Mouse (Mus musculus) kidney, embryonic 14.5 days (tissue): ENCODE data around the gene Htra1. TPM values are rescaled to one million over a fixed set of nuclear protein-coding genes. Genes with fewer than 3 reads are reported as not detected.

Experiments
- ATAC-seq: fragments of 200-750 bp; cut with Nextera tagmentation; 2 replicates; pipeline ENCODE4 v1.8.0; 2017; ENCODE audit warnings: moderate number of reproducible peaks, mild to moderate bottlenecking, moderate TSS enrichment, moderate library complexity; ENCODE audit not compliant: low FRiP score, low TSS enrichment
- H3K27ac ChIP-seq: fragments of 300-500 bp; sonication (generic); 2 replicates; pipeline ENCODE4 v1.5.1; 2014; ENCODE audit warnings: low read depth, mild to moderate bottlenecking, low read length, moderate library complexity, mixed read lengths
- H3K27me3 ChIP-seq: fragments of 300-500 bp; sonication (generic); 2 replicates; pipeline ENCODE4 v1.6.1; 2014; ENCODE audit warnings: mild to moderate bottlenecking, low read length; ENCODE audit not compliant: control insufficient read depth, insufficient read depth
- H3K36me3 ChIP-seq: fragments of 300-500 bp; sonication (generic); 2 replicates; pipeline ENCODE4 v1.6.1; 2014; ENCODE audit warnings: low read length, mixed read lengths; ENCODE audit not compliant: control insufficient read depth, insufficient read depth
- H3K4me1 ChIP-seq: fragments of 300-500 bp; sonication (generic); 2 replicates; pipeline ENCODE4 v1.6.1; 2014; ENCODE audit warnings: low read length, mixed read lengths; ENCODE audit not compliant: control insufficient read depth, insufficient read depth
- H3K4me2 ChIP-seq: fragments of 300-500 bp; sonication (generic); replicated peaks from 2 replicates; pipeline ENCODE4 v1.6.1; 2014; ENCODE audit warnings: low read depth, mild to moderate bottlenecking, low read length
- H3K4me3 ChIP-seq: fragments of 300-500 bp; sonication (generic); 2 replicates; pipeline ENCODE4 v1.5.1; 2014; ENCODE audit warnings: mild to moderate bottlenecking, low read length
- H3K9ac ChIP-seq: fragments of 300-500 bp; sonication (generic); 2 replicates; pipeline ENCODE4 v1.6.1; 2014; ENCODE audit warnings: low read depth, mild to moderate bottlenecking, low read length, moderate library complexity
- H3K9me3 ChIP-seq: fragments of 300-500 bp; sonication (generic); 2 replicates; pipeline ENCODE4 v1.6.1; 2016; ENCODE audit warnings: low read length; ENCODE audit not compliant: control insufficient read depth
- WGBS: fragments of 180-500 bp; shearing (Covaris S2); extraction: QIAGEN DNeasy Blood & Tissue Kit; methylation state at CpG from one replicate; pipeline ENCODE4 v1.1.7; 2014; 5-methylcytosine and 5-hydroxymethylcytosine counted together
- polyA plus RNA-seq: library from polyadenylated mRNA; unstranded; fragments of >200 nt; fragmentation: Nextera tagmentation; extraction: Ambion mirVana; gene quantifications from 2 replicates; pipeline ENCODE4 v1.2.1, GENCODE M21; 2014

The Htra1 gene
- polyA plus RNA-seq, 1 experiment from 2014 or later, result 3.0 TPM

DNA sequence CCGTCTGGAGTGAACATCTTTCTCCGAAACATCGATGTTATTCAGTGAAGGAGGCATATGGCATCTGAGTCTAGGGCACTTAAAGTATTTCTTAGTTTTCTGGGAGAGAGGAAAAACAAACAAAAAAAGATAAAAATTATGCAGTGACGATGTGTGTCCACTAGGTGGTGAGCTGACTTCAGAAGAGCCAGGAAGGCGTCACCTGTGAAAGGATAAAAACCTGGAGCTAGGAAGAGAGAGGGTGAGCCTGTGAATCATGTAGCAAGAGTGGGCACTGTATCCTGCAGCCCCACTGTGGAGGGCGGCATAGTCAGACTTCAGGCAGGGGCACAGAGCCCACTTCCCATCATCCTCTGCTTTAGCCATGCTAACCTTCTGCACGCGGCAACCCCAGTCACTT, 58.0 kb downstream of the Htra1 start:
- WGBS, result 51% methylated on average over 8 of the region's 8 CpGs
- H3K9ac ChIP-seq, result no peak overlapping the region
- no peak overlapping the region for H3K4me3 ChIP-seq
- H3K36me3 ChIP-seq, result no peaks in the 10 kb centered on the region
- no peak overlapping the region for H3K27ac ChIP-seq
- no peaks in the 10 kb centered on the region for H3K9me3 ChIP-seq
- no peak overlapping the region for H3K4me2 ChIP-seq
- no peaks in the 10 kb centered on the region for H3K27me3 ChIP-seq
- no peaks in the 10 kb centered on the region for H3K4me1 ChIP-seq
- ATAC-seq, result no peak

DNA sequence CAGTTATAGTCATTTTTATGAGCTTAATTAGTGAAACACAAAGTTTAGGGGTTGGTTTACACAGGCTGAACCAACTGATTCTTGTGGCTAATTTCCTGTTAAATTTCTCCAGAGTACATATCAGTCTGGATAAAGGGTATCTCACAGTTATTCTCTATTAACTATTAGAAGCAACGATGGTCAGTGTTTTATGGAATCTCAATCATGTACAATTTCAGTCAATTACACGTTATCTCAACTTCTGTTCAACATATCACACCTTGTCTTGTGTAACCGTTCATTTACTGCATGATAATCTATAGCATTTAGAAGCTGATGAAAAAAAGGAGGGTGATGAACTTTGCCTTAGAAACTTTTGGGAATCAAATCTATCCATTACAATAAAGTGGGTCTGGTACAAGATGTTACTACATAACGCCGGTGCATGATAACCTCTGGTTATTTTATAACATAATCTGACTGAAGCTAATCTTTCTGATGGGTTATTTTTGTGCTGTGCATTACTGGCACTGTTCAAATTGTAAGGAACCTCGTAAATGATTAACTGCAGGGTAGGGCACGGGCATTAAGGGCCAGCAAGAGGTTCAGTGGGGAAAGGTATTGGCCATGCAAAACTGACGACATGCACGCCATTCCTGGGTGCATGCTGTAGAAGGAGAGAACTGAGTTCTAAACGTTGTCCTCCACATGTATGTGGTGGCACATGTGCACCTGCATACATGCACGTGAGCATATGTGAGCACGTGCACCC, 66.2 kb downstream of the Htra1 start:
- H3K9me3 ChIP-seq, result peaks cover 14% of the 10 kb centered on the region
- 79% methylated on average over 12 of the region's 12 CpGs for WGBS
- H3K4me1 ChIP-seq, result no peaks in the 10 kb centered on the region
- H3K27me3 ChIP-seq, result no peaks in the 10 kb centered on the region
- H3K4me2 ChIP-seq, result no peak overlapping the region
- H3K9ac ChIP-seq, result no peak overlapping the region
- no peak overlapping the region for H3K4me3 ChIP-seq
- no peak for ATAC-seq
- no peaks in the 10 kb centered on the region for H3K36me3 ChIP-seq
- no peak overlapping the region for H3K27ac ChIP-seq

DNA sequence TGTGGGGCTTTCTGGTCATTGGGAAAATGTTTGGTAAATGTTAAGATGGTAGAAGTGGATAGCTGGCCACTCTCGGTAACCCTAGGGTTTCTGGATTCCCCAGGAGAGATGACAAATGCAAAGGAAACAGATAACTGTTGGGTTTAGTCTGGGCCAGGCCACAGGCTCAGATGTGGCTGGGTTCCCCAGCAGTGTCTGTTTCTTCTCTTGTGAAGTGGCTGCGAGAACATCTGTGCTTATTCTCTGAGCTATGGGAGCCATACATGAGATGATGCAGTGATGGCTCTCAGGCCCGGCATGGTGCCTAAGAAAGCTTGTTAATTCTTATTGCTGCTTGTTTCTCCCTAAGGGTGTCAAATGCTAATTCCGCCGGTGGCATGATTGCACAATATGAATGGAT, 68.2 kb downstream of the Htra1 start:
- Histone ChIP-seq H3K27ac (no peak overlapping the region), H3K36me3 (no peaks in the 10 kb centered on the region), H3K9me3 (peaks cover 17% of the 10 kb centered on the region), H3K27me3 (no peaks in the 10 kb centered on the region), H3K4me2 (no peak overlapping the region), H3K4me3 (no peak overlapping the region), H3K9ac (no peak overlapping the region), H3K4me1 (no peaks in the 10 kb centered on the region)
- WGBS, result 94% methylated on average over 5 of the region's 5 CpGs
- ATAC-seq, result no peak

DNA sequence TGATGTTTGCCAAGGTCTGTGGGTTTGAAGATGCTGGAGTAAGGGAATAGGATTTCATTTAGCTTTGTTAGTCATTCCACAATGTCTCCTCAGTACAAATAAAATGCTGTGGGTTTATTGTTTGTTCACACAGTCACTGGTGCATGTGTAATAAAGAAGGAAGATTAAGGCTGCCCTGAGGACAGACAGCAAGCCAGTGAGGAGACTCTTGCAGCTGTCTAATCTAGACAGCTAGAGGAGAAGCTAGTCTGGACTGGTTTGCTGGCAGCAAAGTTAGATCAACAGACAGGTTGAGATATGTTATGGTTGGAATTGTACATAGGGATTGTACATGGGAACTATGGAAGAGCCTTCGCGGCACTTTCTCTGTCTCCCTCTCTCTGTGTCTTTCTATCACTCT, 71.3 kb downstream of the Htra1 start:
- no peak overlapping the region for H3K4me2 ChIP-seq
- H3K4me1 ChIP-seq, result no peaks in the 10 kb centered on the region
- no peak overlapping the region for H3K9ac ChIP-seq
- peaks cover 17% of the 10 kb centered on the region for H3K9me3 ChIP-seq
- no peaks in the 10 kb centered on the region for H3K36me3 ChIP-seq
- ATAC-seq, result no peak
- no peak overlapping the region for H3K27ac ChIP-seq
- H3K4me3 ChIP-seq, result no peak overlapping the region
- no peaks in the 10 kb centered on the region for H3K27me3 ChIP-seq
- WGBS, result 96% methylated on average over 2 of the region's 2 CpGs

DNA sequence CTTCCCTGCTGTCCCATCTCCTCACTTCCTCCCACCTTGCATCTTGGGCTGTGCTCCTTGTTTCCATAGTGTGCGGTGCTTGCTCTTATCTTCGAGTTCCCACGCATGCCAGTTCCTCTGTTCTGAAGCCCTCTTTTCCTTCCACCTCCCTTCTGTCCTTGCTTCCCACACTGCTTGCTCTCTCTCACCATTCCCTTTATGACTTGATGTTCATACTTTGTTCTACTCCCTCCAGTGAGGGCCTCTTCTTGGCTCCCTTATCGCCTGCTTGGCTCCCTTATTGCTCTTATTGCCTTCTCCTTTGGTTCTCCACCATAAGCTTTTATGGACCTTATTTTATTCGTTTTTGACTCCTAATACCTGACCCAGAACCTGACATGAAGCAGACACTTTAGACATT, 73.3 kb downstream of the Htra1 start:
- Histone ChIP-seq H3K4me3 (no peak overlapping the region), H3K36me3 (no peaks in the 10 kb centered on the region), H3K27me3 (no peaks in the 10 kb centered on the region), H3K4me2 (no peak overlapping the region), H3K9ac (no peak overlapping the region), H3K27ac (no peak overlapping the region), H3K4me1 (no peaks in the 10 kb centered on the region), H3K9me3 (peaks cover 17% of the 10 kb centered on the region)
- ATAC-seq, result no peak
- 79% methylated on average over 5 of the region's 5 CpGs for WGBS

DNA sequence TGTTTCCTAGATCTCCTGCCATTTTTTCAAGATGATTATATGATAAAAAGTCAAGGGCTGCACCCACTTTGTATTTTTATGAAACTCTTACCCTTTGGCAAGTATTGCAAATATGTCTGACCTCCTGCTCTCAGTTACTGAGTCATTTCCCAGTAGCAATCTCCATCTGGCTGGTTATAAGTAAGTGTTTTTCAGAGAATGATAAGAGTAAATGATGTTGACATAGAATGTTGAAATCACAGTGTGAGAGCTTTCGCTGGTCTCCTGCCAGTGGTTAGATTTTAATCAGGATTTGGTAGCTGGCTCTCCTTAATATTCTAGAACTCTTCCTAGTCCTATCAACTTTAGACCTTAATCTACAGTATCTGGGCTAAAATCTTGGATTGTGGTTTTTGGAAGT, 76.0 kb downstream of the Htra1 start:
- Histone ChIP-seq H3K4me1 (no peaks in the 10 kb centered on the region), H3K36me3 (no peaks in the 10 kb centered on the region)
- WGBS, result 76% methylated on average over 1 of the region's 1 CpGs

DNA sequence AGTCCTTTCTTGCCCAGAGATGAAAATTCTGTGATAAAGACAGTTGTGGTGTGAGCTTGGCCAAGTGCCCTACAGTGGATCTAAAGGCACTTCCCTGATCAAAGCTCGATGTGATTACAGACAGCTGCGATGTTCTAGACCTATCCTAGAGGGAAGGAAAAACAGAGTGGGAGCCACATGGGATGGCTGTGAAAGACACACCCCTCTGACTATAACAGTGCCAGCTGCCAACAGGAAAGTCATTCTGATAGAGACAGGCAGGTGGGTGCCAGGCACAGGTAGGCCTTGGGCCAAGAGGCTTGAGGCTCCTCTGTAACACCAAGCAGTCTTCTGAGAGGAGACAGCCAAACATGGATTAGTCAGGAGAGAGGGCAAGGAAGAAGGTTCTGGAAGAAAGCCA, 83.3 kb downstream of the Htra1 start:
- H3K4me1 ChIP-seq, result no peaks in the 10 kb centered on the region
- 89% methylated on average over 2 of the region's 2 CpGs for WGBS
- no peaks in the 10 kb centered on the region for H3K36me3 ChIP-seq
- no peak for ATAC-seq
- H3K9me3 ChIP-seq, result peaks cover 3% of the 10 kb centered on the region; the same call in 1 of the 2 replicates
- no peak overlapping the region for H3K27ac ChIP-seq
- H3K4me2 ChIP-seq, result no peak overlapping the region
- no peaks in the 10 kb centered on the region for H3K27me3 ChIP-seq
- H3K4me3 ChIP-seq, result no peak overlapping the region
- no peak overlapping the region for H3K9ac ChIP-seq

More for the DNA sequence above, 76.0 kb downstream of the Htra1 start:
- Histone ChIP-seq H3K27ac (no peak overlapping the region), H3K27me3 (no peaks in the 10 kb centered on the region), H3K4me3 (no peak overlapping the region), H3K4me2 (no peak overlapping the region), H3K9me3 (peaks cover 5% of the 10 kb centered on the region; the same call in 1 of the 2 replicates), H3K9ac (no peak overlapping the region)
- no peak for ATAC-seq

DNA sequence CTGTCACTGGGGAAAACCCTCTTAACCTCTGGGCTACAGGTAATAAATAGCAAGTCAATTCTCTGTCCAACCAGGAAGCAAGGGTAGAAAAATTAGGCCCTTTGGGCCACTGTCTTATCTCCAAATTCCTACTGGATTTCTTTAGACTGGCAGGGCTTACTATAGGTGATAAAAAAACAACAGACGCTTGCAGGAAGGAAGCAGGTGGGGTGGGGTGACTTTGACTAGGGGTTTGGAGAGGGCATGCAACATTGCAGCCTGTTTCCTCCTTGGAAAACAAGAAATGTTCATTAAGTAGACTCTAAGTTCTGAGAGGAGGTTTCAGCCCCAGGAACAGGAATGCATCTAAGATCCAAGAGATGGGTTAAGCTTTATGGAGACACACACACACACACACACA, 88.9 kb downstream of the Htra1 start:
- H3K9ac ChIP-seq, result no peak overlapping the region
- H3K36me3 ChIP-seq, result no peaks in the 10 kb centered on the region
- no peaks in the 10 kb centered on the region for H3K4me1 ChIP-seq
- no peak overlapping the region for H3K4me2 ChIP-seq
- H3K27ac ChIP-seq, result no peak overlapping the region
- H3K9me3 ChIP-seq, result no peaks in the 10 kb centered on the region
- 45% methylated on average over 1 of the region's 1 CpGs for WGBS
- ATAC-seq, result no peak
- no peaks in the 10 kb centered on the region for H3K27me3 ChIP-seq
- H3K4me3 ChIP-seq, result no peak overlapping the region

DNA sequence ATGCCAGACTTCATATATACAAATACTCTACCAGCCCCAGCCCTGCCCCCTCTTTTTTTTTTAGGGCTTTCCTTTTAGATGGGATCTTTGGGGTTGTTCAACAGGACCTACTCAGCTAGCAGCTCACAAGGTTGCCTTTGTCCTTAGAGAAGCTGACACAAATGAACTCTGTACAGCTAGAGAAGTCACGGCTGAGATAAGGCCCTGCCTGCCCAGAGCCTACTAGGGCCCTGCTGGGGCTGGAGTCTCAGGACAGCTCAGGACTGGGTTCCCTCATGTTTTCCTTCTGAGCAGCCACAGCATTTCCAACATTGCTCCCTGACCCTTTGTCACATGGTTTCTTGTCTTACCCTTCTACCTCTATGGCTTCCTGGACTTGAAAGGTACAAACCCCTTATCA, 91.6 kb downstream of the Htra1 start:
- no peak for ATAC-seq
- Histone ChIP-seq H3K9me3 (no peaks in the 10 kb centered on the region), H3K36me3 (no peaks in the 10 kb centered on the region)

More for the DNA sequence above, 91.6 kb downstream of the Htra1 start:
- Histone ChIP-seq H3K27ac (no peak overlapping the region), H3K27me3 (no peaks in the 10 kb centered on the region), H3K4me2 (no peak overlapping the region), H3K4me3 (no peak overlapping the region), H3K9ac (no peak overlapping the region), H3K4me1 (no peaks in the 10 kb centered on the region)
- WGBS, result 81% methylated on average over 1 of the region's 1 CpGs
